Mouse (Mus musculus) embryonic facial prominence, embryonic 10.5 days (tissue): ENCODE results near the gene Kmt5b. TPM values are rescaled to one million over a fixed set of nuclear protein-coding genes. Genes with fewer than 3 reads are reported as not detected.

Experiments
- DNase-seq: peaks from one replicate; pipeline ENCODE4 v3.0.0-alpha.2; 2017; ENCODE audit warnings: low spot score
- H3K27ac ChIP-seq: fragments of 300-500 bp; sonication (generic); replicated peaks from 2 replicates; pipeline ENCODE4 v1.5.1; 2016; ENCODE audit warnings: mild to moderate bottlenecking
- H3K27me3 ChIP-seq: fragments of 300-500 bp; sonication (generic); replicated peaks from 2 replicates; pipeline ENCODE4 v1.6.1; 2016; ENCODE audit warnings: low read depth, mild to moderate bottlenecking; ENCODE audit not compliant: poor library complexity, severe bottlenecking
- H3K36me3 ChIP-seq: fragments of 300-500 bp; sonication (generic); replicated peaks from 2 replicates; pipeline ENCODE4 v1.6.1; 2016; ENCODE audit warnings: mild to moderate bottlenecking, moderate library complexity
- H3K4me1 ChIP-seq: fragments of 300-500 bp; sonication (generic); 2 replicates; pipeline ENCODE4 v1.6.1; 2016
- H3K4me3 ChIP-seq: fragments of 300-500 bp; sonication (generic); 2 replicates; pipeline ENCODE4 v1.5.1; 2016; ENCODE audit warnings: mild to moderate bottlenecking, moderate library complexity
- H3K9me3 ChIP-seq: fragments of 300-500 bp; sonication (generic); 2 replicates; pipeline ENCODE4 v1.6.1; 2016; ENCODE audit warnings: mild to moderate bottlenecking
- WGBS: fragments of 180-500 bp; shearing (Covaris S2); methylation state at CpG from one replicate; pipeline ENCODE4 v1.1.7; 2016; 5-methylcytosine and 5-hydroxymethylcytosine counted together
- polyA plus RNA-seq: library from polyadenylated mRNA; unstranded; fragments of >200 nt; fragmentation: Nextera tagmentation; extraction: Ambion mirVana; gene quantifications from 2 replicates; pipeline ENCODE4 v1.2.1, GENCODE M21; 2016

Kmt5b gene
- polyA plus RNA-seq, 1 experiment from 2014 or later, result 31.2 TPM

- no peaks in the 10 kb centered on the region for H3K9me3 ChIP-seq
- no peaks in the 10 kb centered on the region for H3K27me3 ChIP-seq
- 96% methylated on average over 1 of the region's 1 CpGs for WGBS
- no peaks in the 10 kb centered on the region for H3K4me1 ChIP-seq
- no peak for DNase-seq
- no peak overlapping the region for H3K4me3 ChIP-seq
- peaks cover 94% of the 10 kb centered on the region for H3K36me3 ChIP-seq
- no peak overlapping the region for H3K27ac ChIP-seq
Measured at GRCm38 (mm10) chr19:3790077-3790476, 22.9 kb downstream of the Kmt5b start.

- Histone ChIP-seq H3K9me3 (no peaks in the 10 kb centered on the region), H3K4me3 (no peak overlapping the region), H3K4me1 (no peaks in the 10 kb centered on the region), H3K36me3 (peaks cover 98% of the 10 kb centered on the region), H3K27ac (no peak overlapping the region), H3K27me3 (no peaks in the 10 kb centered on the region)
- WGBS, result 86% methylated on average over 7 of the region's 7 CpGs
- DNase-seq, result no peak
Measured at GRCm38 (mm10) chr19:3805526-3805925, 38.3 kb downstream of the Kmt5b start.

GRCm38 (mm10) chr19:3810536-3811233 is 43.5 kb downstream of the Kmt5b start:
- WGBS, result 96% methylated on average over 10 of the region's 10 CpGs

GRCm38 (mm10) chr19:3814461-3814860 is 47.2 kb downstream of the Kmt5b start:
- no peaks in the 10 kb centered on the region for H3K27me3 ChIP-seq
- no peaks in the 10 kb centered on the region for H3K9me3 ChIP-seq
- H3K27ac ChIP-seq, result no peak overlapping the region
- no peak overlapping the region for H3K4me3 ChIP-seq
- peaks cover 76% of the 10 kb centered on the region for H3K36me3 ChIP-seq
- no peak for DNase-seq
- WGBS, result 92% methylated on average over 10 of the region's 10 CpGs
- H3K4me1 ChIP-seq, result no peaks in the 10 kb centered on the region

More at GRCm38 (mm10) chr19:3810536-3811233, 43.5 kb downstream of the Kmt5b start:
- Histone ChIP-seq H3K9me3 (no peaks in the 10 kb centered on the region), H3K27me3 (no peaks in the 10 kb centered on the region), H3K4me1 (no peaks in the 10 kb centered on the region), H3K36me3 (peaks cover 95% of the 10 kb centered on the region), H3K27ac (no peak overlapping the region), H3K4me3 (no peak overlapping the region)
- DNase-seq, result no peak

- H3K27me3 ChIP-seq, result no peaks in the 10 kb centered on the region
- 92% methylated on average over 12 of the region's 12 CpGs for WGBS
Measured at GRCm38 (mm10) chr19:3815824-3816223, 48.6 kb downstream of the Kmt5b start.

GRCm38 (mm10) chr19:3819080-3819479 is 51.9 kb downstream of the Kmt5b start:
- no peaks in the 10 kb centered on the region for H3K27me3 ChIP-seq
- no peak for DNase-seq
- H3K36me3 ChIP-seq, result peaks cover 35% of the 10 kb centered on the region
- H3K4me3 ChIP-seq, result no peak overlapping the region
- 72% methylated on average over 2 of the region's 2 CpGs for WGBS
- H3K4me1 ChIP-seq, result no peaks in the 10 kb centered on the region
- H3K27ac ChIP-seq, result no peak overlapping the region
- no peaks in the 10 kb centered on the region for H3K9me3 ChIP-seq

More at GRCm38 (mm10) chr19:3815824-3816223, 48.6 kb downstream of the Kmt5b start:
- Histone ChIP-seq H3K4me3 (no peak overlapping the region), H3K27ac (no peak overlapping the region), H3K9me3 (no peaks in the 10 kb centered on the region), H3K36me3 (peaks cover 63% of the 10 kb centered on the region), H3K4me1 (no peaks in the 10 kb centered on the region)
- DNase-seq, result no peak

GRCm38 (mm10) chr19:3819899-3820444 is 52.8 kb downstream of the Kmt5b start:
- peaks cover 26% of the 10 kb centered on the region for H3K36me3 ChIP-seq
- DNase-seq, result no peak
- H3K27me3 ChIP-seq, result no peaks in the 10 kb centered on the region
- H3K27ac ChIP-seq, result no peak overlapping the region
- H3K4me3 ChIP-seq, result no peak overlapping the region
- WGBS, result 86% methylated on average over 2 of the region's 2 CpGs
- no peaks in the 10 kb centered on the region for H3K9me3 ChIP-seq
- no peaks in the 10 kb centered on the region for H3K4me1 ChIP-seq

- DNase-seq, result no peak
- Histone ChIP-seq H3K36me3 (no peaks in the 10 kb centered on the region), H3K27ac (no peak overlapping the region)
Measured at GRCm38 (mm10) chr19:3825044-3825443, 57.8 kb downstream of the Kmt5b start.

GRCm38 (mm10) chr19:3829863-3830262 is 62.6 kb downstream of the Kmt5b start:
- Histone ChIP-seq H3K9me3 (no peaks in the 10 kb centered on the region), H3K4me1 (peaks cover 5% of the 10 kb centered on the region), H3K4me3 (no peak overlapping the region), H3K27ac (no peak overlapping the region), H3K27me3 (no peaks in the 10 kb centered on the region), H3K36me3 (no peaks in the 10 kb centered on the region)
- whole genome bisulfite sequencing, result 87% methylated on average over 3 of the region's 3 CpGs
- no peak for DNase-seq

More at GRCm38 (mm10) chr19:3825044-3825443, 57.8 kb downstream of the Kmt5b start:
- H3K27me3 ChIP-seq, result no peaks in the 10 kb centered on the region
- H3K9me3 ChIP-seq, result no peaks in the 10 kb centered on the region
- no peaks in the 10 kb centered on the region for H3K4me1 ChIP-seq
- H3K4me3 ChIP-seq, result no peak overlapping the region

GRCm38 (mm10) chr19:3831716-3832115 is 64.5 kb downstream of the Kmt5b start:
- H3K9me3 ChIP-seq, result no peaks in the 10 kb centered on the region
- H3K4me3 ChIP-seq, result no peak overlapping the region
- peaks cover 5% of the 10 kb centered on the region for H3K4me1 ChIP-seq
- 72% methylated on average over 8 of the region's 8 CpGs for WGBS
- DNase-seq, result no peak
- H3K27ac ChIP-seq, result no peak overlapping the region
- no peaks in the 10 kb centered on the region for H3K27me3 ChIP-seq
- no peaks in the 10 kb centered on the region for H3K36me3 ChIP-seq

- DNase-seq, result no peak
- WGBS, result 65% methylated on average over 4 of the region's 4 CpGs
Measured at GRCm38 (mm10) chr19:3832851-3833353, 65.7 kb downstream of the Kmt5b start.

GRCm38 (mm10) chr19:3834301-3834700 is 67.1 kb downstream of the Kmt5b start:
- Histone ChIP-seq H3K4me3 (no peak overlapping the region), H3K27me3 (no peaks in the 10 kb centered on the region), H3K9me3 (no peaks in the 10 kb centered on the region), H3K36me3 (no peaks in the 10 kb centered on the region), H3K4me1 (peaks cover 5% of the 10 kb centered on the region), H3K27ac (no peak overlapping the region)
- DNase-seq, result no peak
- 88% methylated on average over 7 of the region's 7 CpGs for WGBS

More at GRCm38 (mm10) chr19:3832851-3833353, 65.7 kb downstream of the Kmt5b start:
- Histone ChIP-seq H3K27me3 (no peaks in the 10 kb centered on the region), H3K27ac (no peak overlapping the region), H3K9me3 (no peaks in the 10 kb centered on the region), H3K36me3 (no peaks in the 10 kb centered on the region), H3K4me3 (no peak overlapping the region), H3K4me1 (peaks cover 5% of the 10 kb centered on the region)

GRCm38 (mm10) chr19:3836791-3837190 is 69.6 kb downstream of the Kmt5b start:
- Histone ChIP-seq H3K4me3 (no peak overlapping the region), H3K9me3 (no peaks in the 10 kb centered on the region), H3K27ac (no peak overlapping the region), H3K27me3 (no peaks in the 10 kb centered on the region), H3K4me1 (peaks cover 18% of the 10 kb centered on the region), H3K36me3 (no peaks in the 10 kb centered on the region)
- 90% methylated on average over 9 of the region's 9 CpGs for WGBS
- no peak for DNase-seq
